ENCODE assay signal across 23 mouse cellular contexts in genomic region chr4:154972546-154972945, GRCm38 (mm10). TPM values are rescaled to one million over a fixed set of nuclear protein-coding genes. Genes with fewer than 3 reads are reported as not detected.
DNase-seq lines count a peak whose midpoint lies in the region; TF ChIP-seq lines count a peak whose summit lies in the region.
"Had no signal": no experiment of that assay in that cellular context is flagged by ENCODE, and none has a peak within 500 bp of the region (broad histone marks: within the 10 kb centered on the region; RNA-seq: fewer than 3 reads in every experiment).

No protein-coding gene starts in this region.

- H3K9ac ChIP-seq in heart, adult 2 months (ENCODE audit: low read depth, low read length), result no peak overlapping the region
- H3K9ac ChIP-seq: embryonic facial prominence, embryonic 13.5 days; embryonic facial prominence, embryonic 15.5 days had no signal

- peaks cover 1% of the 10 kb centered on the region; the same call in 1 of the 2 replicates for H3K79me2 ChIP-seq in heart, adult 2 months (replicated peaks; ENCODE audit: control insufficient read depth, insufficient read depth, low read length)

- peak; percentile 88 for DNase-seq in heart, adult 11 months
- no peak for DNase-seq in heart, adult 2 months
- peak; percentile 64 for DNase-seq in ES-CJ7 (ENCODE audit: low read depth, low spot score)
- peak; percentile 79 for DNase-seq in ZHBTc4 (ENCODE audit: low read depth, low spot score)
- no peak for DNase-seq in spleen, adult 18-20 months
- DNase-seq: adrenal gland, adult 2 months; adrenal gland, postnatal 10 days; adrenal gland, postnatal 25 days; cerebellum, adult 11 months; cerebellum, adult 18-20 months; cerebellum, adult 8-10 months; cerebellum, adult 9-11 months; cerebellum, postnatal 14 days; cerebellum, postnatal 36 days; embryo, embryonic 11 days had no signal

- no peak overlapping the region for H3K27ac ChIP-seq in heart, adult 2 months
- H3K27ac ChIP-seq: embryonic facial prominence, embryonic 13.5 days; embryonic facial prominence, embryonic 15.5 days had no signal

- WGBS in heart, adult 2 months, result 91% methylated on average over 12 of the region's 12 CpGs

- no peak for TF ChIP-seq POLR2A in heart, adult 2 months (IDR thresholded peaks at IDR 0.05; ENCODE audit: insufficient read depth, low read depth, low read length)

- TF ChIP-seq EP300 in heart, adult 2 months (IDR thresholded peaks at IDR 0.05; ENCODE audit: insufficient read depth, low read depth, low read length), result no peak

- no peaks in the 10 kb centered on the region for H3K27me3 ChIP-seq in heart, adult 2 months (ENCODE audit: control insufficient read depth, insufficient read depth, low read length)
- H3K27me3 ChIP-seq: embryonic facial prominence, embryonic 13.5 days; embryonic facial prominence, embryonic 15.5 days; Patski had no signal

- intact Hi-C loops in heart, adult 2 months (cut with DNase I), result no loop called here

- peaks cover 13% of the 10 kb centered on the region for H3K4me1 ChIP-seq in heart, adult 2 months (ENCODE audit: control insufficient read depth, insufficient read depth, low read length)
- H3K4me1 ChIP-seq: embryonic facial prominence, embryonic 13.5 days; embryonic facial prominence, embryonic 15.5 days had no signal

- no peaks in the 10 kb centered on the region for H3K36me3 ChIP-seq in heart, adult 2 months (ENCODE audit: control insufficient read depth, insufficient read depth, low read length)

- H3K4me3 ChIP-seq in heart, adult 2 months, result no peak overlapping the region
- H3K4me3 ChIP-seq: embryonic facial prominence, embryonic 13.5 days; embryonic facial prominence, embryonic 15.5 days; erythroblast, embryonic 14.5 days had no signal

- TF ChIP-seq CTCF in heart, adult 2 months (IDR thresholded peaks at IDR 0.05), result no peak

RNA-seq across cellular contexts. Expression of gene Pank4, which starts 8.6 kb away (rescaled TPM):
- total RNA-seq in heart, adult 2 months (2021), result 10 to 100 TPM; 40.7 to 43.9 TPM
- 59.6 and 81.2 TPM in 2 replicates for polyA plus RNA-seq in heart, adult 2 months (2012; rRNA removed)

RNA-seq across cellular contexts. Expression of gene Hes5, which starts 11.8 kb away (rescaled TPM):
- not detected for total RNA-seq in heart, adult 2 months (2021)
- 0.10 TPM in 1 of 2 replicates, not detected in the other for polyA plus RNA-seq in heart, adult 2 months (2012; rRNA removed)
- total RNA-seq: adrenal gland, adult 2 months; adrenal gland, postnatal 25 days; common myeloid progenitor, adult 5-6 weeks; G1E had no signal
- polyA plus RNA-seq: adrenal gland, adult 2 months; C2C12; erythroblast, embryonic 14.5 days; G1E; Patski had no signal

RNA-seq across cellular contexts. Expression of gene Tnfrsf14, which starts 44.2 kb away (rescaled TPM):
- 1 to 10 TPM; 6.1 to 7.0 TPM for total RNA-seq in heart, adult 2 months (2021)
- polyA plus RNA-seq in heart, adult 2 months (2012; rRNA removed), result 16.1 and 18.8 TPM in 2 replicates
- polyA plus RNA-seq: forebrain, embryonic 14.5 days had no signal

Comparison
In these comparisons a context has a peak if more than half of its experiments do, and no peak if none do; other contexts are left out.
1. DNase-seq: peak in heart, adult 11 months (single experiment), ES-CJ7 (single experiment) and ZHBTc4 (single experiment); none in heart, adult 2 months (0 of 2) and spleen, adult 18-20 months (0 of 2).